Comparison of ENCODE assay signal across 27 mouse cellular contexts in genomic region chr4:128260907-128261560, GRCm38 (mm10). TPM values are rescaled to one million over a fixed set of nuclear protein-coding genes. Genes with fewer than 3 reads are reported as not detected.
A peak's percentile ranks its signal among the peaks of the same experiment; 100 is the strongest.
DNase-seq lines count a peak whose midpoint lies in the region; ATAC-seq and TF ChIP-seq lines count a peak whose summit lies in the region.
"Had no signal": no experiment of that assay in that cellular context is flagged by ENCODE, and none has a peak within 500 bp of the region (broad histone marks: within the 10 kb centered on the region; RNA-seq: fewer than 3 reads in every experiment).

TSS of gene Hmgb4 (minus strand) at chr4:128260957.

- no peak within 1 kb of the TSS for H3K4me3 ChIP-seq in lung, embryonic 14.5 days (ENCODE audit: low read depth, low read length)
- H3K4me3 ChIP-seq in testis, adult 2 months (ENCODE audit: control insufficient read depth, low read depth, low read length), result peak within 1 kb of the TSS; percentile 85
- H3K4me3 ChIP-seq in embryonic facial prominence, embryonic 10.5 days, result no peak within 1 kb of the TSS
- H3K4me3 ChIP-seq: embryonic facial prominence, embryonic 15.5 days; heart, adult 2 months; heart, embryonic 15.5 days; megakaryocyte, embryonic 14.5 days; myocyte had no signal

- no peaks in the 10 kb centered on the region for H3K27me3 ChIP-seq in lung, embryonic 14.5 days (ENCODE audit: insufficient read depth, low read length)
- no peaks in the 10 kb centered on the region for H3K27me3 ChIP-seq in testis, adult 2 months (ENCODE audit: control insufficient read depth, insufficient read depth, low read length)
- no peaks in the 10 kb centered on the region for H3K27me3 ChIP-seq in embryonic facial prominence, embryonic 10.5 days (replicated peaks; ENCODE audit: low read depth, poor library complexity, severe bottlenecking)
- H3K27me3 ChIP-seq: embryonic facial prominence, embryonic 15.5 days; heart, embryonic 15.5 days; megakaryocyte, embryonic 14.5 days had no signal

- 53% methylated on average over 8 of the region's 8 CpGs for WGBS in lung, embryonic 14.5 days
- 69% methylated on average over 8 of the region's 8 CpGs for WGBS in embryonic facial prominence, embryonic 10.5 days

- no peaks in the 10 kb centered on the region for H3K36me3 ChIP-seq in lung, embryonic 14.5 days (ENCODE audit: insufficient read depth)
- no peaks in the 10 kb centered on the region for H3K36me3 ChIP-seq in testis, adult 2 months (ENCODE audit: control insufficient read depth, insufficient read depth, low read length)
- no peaks in the 10 kb centered on the region for H3K36me3 ChIP-seq in embryonic facial prominence, embryonic 10.5 days (replicated peaks)
- H3K36me3 ChIP-seq: embryonic facial prominence, embryonic 15.5 days; heart, embryonic 15.5 days had no signal

- H3K9me3 ChIP-seq in lung, embryonic 14.5 days (ENCODE audit: low read depth, low read length), result no peaks in the 10 kb centered on the region
- H3K9me3 ChIP-seq in embryonic facial prominence, embryonic 10.5 days, result no peaks in the 10 kb centered on the region
- H3K9me3 ChIP-seq: embryonic facial prominence, embryonic 15.5 days; heart, embryonic 15.5 days had no signal

- no peak for DNase-seq in frontal cortex, postnatal 14 days (ENCODE audit: low spot score in 2 of 2)
- DNase-seq in lung, embryonic 14.5 days, result peak; percentile 43
- no peak for DNase-seq in lung, postnatal 36 days
- no peak for DNase-seq in testis, postnatal 14 days (ENCODE audit: low spot score)
- no peak for DNase-seq in embryonic facial prominence, embryonic 10.5 days (ENCODE audit: low spot score)
- DNase-seq in natural killer cell, adult 2 months (ENCODE audit: low spot score in 2 of 2), result no peak
- DNase-seq: adrenal gland, postnatal 25 days; cerebellum, adult 18-20 months; cerebellum, postnatal 25 days; embryo, embryonic 11 days; gastrocnemius, postnatal 25 days; heart, adult 2 months; kidney, adult 18-20 months; lung, postnatal 10 days; spleen, adult 18-20 months; thymus, adult 2 months had no signal

- no peak within 1 kb of the TSS for H3K9ac ChIP-seq in lung, embryonic 14.5 days
- H3K9ac ChIP-seq: embryonic facial prominence, embryonic 15.5 days; heart, embryonic 15.5 days; liver, embryonic 14.5 days had no signal

- H3K4me2 ChIP-seq in lung, embryonic 14.5 days, result no peak within 1 kb of the TSS
- H3K4me2 ChIP-seq: embryonic facial prominence, embryonic 15.5 days; heart, embryonic 15.5 days had no signal

- no peaks in the 10 kb centered on the region for H3K4me1 ChIP-seq in lung, embryonic 14.5 days (ENCODE audit: insufficient read depth)
- no peaks in the 10 kb centered on the region for H3K4me1 ChIP-seq in testis, adult 2 months (ENCODE audit: control insufficient read depth, insufficient read depth, low read length)
- no peaks in the 10 kb centered on the region for H3K4me1 ChIP-seq in embryonic facial prominence, embryonic 10.5 days
- H3K4me1 ChIP-seq: embryonic facial prominence, embryonic 15.5 days; heart, embryonic 15.5 days; megakaryocyte, embryonic 14.5 days had no signal

- peak; percentile 89 for ATAC-seq in frontal cortex, adult (ENCODE audit: low TSS enrichment)
- no peak for ATAC-seq in lung, embryonic 14.5 days (ENCODE audit: insufficient read depth)
- ATAC-seq: CD4-positive, CD25-positive, alpha-beta regulatory T cell, adult 4 months had no signal

- TF ChIP-seq CTCF in lung, embryonic 14.5 days (IDR thresholded peaks at IDR 0.05; ENCODE audit: low read depth), result no peak
- no peak for TF ChIP-seq CTCF in testis, adult 2 months (IDR thresholded peaks at IDR 0.05; ENCODE audit: control insufficient read depth, insufficient read depth, insufficient replicate concordance, low read depth, low read length)

- TF ChIP-seq POLR2A in testis, adult 2 months (IDR thresholded peaks at IDR 0.05; ENCODE audit: control insufficient read depth, low read depth, low read length), result no peak

- H3K27ac ChIP-seq in lung, embryonic 14.5 days (ENCODE audit: low read depth), result no peak within 1 kb of the TSS
- peak within 1 kb of the TSS; percentile 60; the same call in 1 of the 2 replicates for H3K27ac ChIP-seq in testis, adult 2 months (ENCODE audit: control insufficient read depth, insufficient read depth, low read depth, low read length)
- H3K27ac ChIP-seq in embryonic facial prominence, embryonic 10.5 days (replicated peaks), result no peak within 1 kb of the TSS
- H3K27ac ChIP-seq: embryonic facial prominence, embryonic 15.5 days; heart, adult 2 months; heart, embryonic 15.5 days; kidney, postnatal 0 days; liver, embryonic 14.5 days had no signal

RNA-seq across cellular contexts. Expression of gene Hmgb4, which starts in this region (rescaled TPM):
- not detected in 2 replicates for polyA plus RNA-seq in lung, embryonic 14.5 days (2014; fragmentation: Nextera tagmentation; extraction: Ambion mirVana)
- 454 and 514 TPM in 2 replicates for polyA plus RNA-seq in testis, adult 2 months (2012; rRNA removed)
- not detected in 2 replicates for polyA plus RNA-seq in embryonic facial prominence, embryonic 10.5 days (2016; fragmentation: Nextera tagmentation; extraction: Ambion mirVana)
- polyA plus RNA-seq: CD4-positive, CD25-positive, alpha-beta regulatory T cell, adult 4 months; embryonic facial prominence, embryonic 15.5 days; heart, embryonic 15.5 days; kidney, postnatal 0 days; limb, embryonic 14.5 days; liver, embryonic 14.5 days; myocyte; thymus, adult 2 months; urinary bladder, adult 2 months had no signal

Comparison
In these comparisons a context has a peak if more than half of its experiments do, and no peak if none do; other contexts are left out.
1. RNA of gene Hmgb4 (polyA plus RNA-seq): 454 to 514 TPM in testis, adult 2 months; not detected in lung, embryonic 14.5 days and not detected in embryonic facial prominence, embryonic 10.5 days; every median in the first group is over 100 times any median in the second.
2. Peak in DNase-seq in lung, embryonic 14.5 days; RNA of the gene not detected or under 1 TPM.